Mouse (Mus musculus) midbrain, embryonic 10.5 days (tissue): Measurements from ENCODE around the gene Tns2. TPM values are rescaled to one million over a fixed set of nuclear protein-coding genes. Genes with fewer than 3 reads are reported as not detected.

Source experiments
- DNase-seq: peaks from one replicate; pipeline ENCODE4 v3.0.0-alpha.2; 2017; ENCODE audit warnings: low spot score
- H3K27ac ChIP-seq: fragments of 300-500 bp; sonication (generic); replicated peaks from 2 replicates; pipeline ENCODE4 v1.5.1; 2016; ENCODE audit warnings: mild to moderate bottlenecking
- H3K27me3 ChIP-seq: fragments of 300-500 bp; sonication (generic); 2 replicates; pipeline ENCODE4 v1.6.1; 2016; ENCODE audit warnings: low read depth, mild to moderate bottlenecking; ENCODE audit not compliant: poor library complexity, severe bottlenecking
- H3K36me3 ChIP-seq: fragments of 300-500 bp; sonication (generic); 2 replicates; pipeline ENCODE4 v1.6.1; 2016; ENCODE audit warnings: mild to moderate bottlenecking, moderate library complexity
- H3K4me1 ChIP-seq: fragments of 300-500 bp; sonication (generic); 2 replicates; pipeline ENCODE4 v1.6.1; 2016
- H3K4me3 ChIP-seq: fragments of 300-500 bp; sonication (generic); 2 replicates; pipeline ENCODE4 v1.5.1; 2016; ENCODE audit warnings: mild to moderate bottlenecking, moderate library complexity
- H3K9me3 ChIP-seq: fragments of 300-500 bp; sonication (generic); replicated peaks from 2 replicates; pipeline ENCODE4 v1.6.1; 2016; ENCODE audit warnings: mild to moderate bottlenecking
- WGBS: fragments of 180-500 bp; shearing (Covaris S2); methylation state at CpG from one replicate; pipeline ENCODE4 v1.1.7; 2016; 5-methylcytosine and 5-hydroxymethylcytosine counted together
- polyA plus RNA-seq: library from polyadenylated mRNA; unstranded; fragments of >200 nt; fragmentation: Nextera tagmentation; extraction: Ambion mirVana; gene quantifications from 2 replicates; pipeline ENCODE4 v1.2.1, GENCODE M21; 2016

The Tns2 gene
- polyA plus RNA-seq = 8.9 and 9.4 TPM in 2 replicates

DNA sequence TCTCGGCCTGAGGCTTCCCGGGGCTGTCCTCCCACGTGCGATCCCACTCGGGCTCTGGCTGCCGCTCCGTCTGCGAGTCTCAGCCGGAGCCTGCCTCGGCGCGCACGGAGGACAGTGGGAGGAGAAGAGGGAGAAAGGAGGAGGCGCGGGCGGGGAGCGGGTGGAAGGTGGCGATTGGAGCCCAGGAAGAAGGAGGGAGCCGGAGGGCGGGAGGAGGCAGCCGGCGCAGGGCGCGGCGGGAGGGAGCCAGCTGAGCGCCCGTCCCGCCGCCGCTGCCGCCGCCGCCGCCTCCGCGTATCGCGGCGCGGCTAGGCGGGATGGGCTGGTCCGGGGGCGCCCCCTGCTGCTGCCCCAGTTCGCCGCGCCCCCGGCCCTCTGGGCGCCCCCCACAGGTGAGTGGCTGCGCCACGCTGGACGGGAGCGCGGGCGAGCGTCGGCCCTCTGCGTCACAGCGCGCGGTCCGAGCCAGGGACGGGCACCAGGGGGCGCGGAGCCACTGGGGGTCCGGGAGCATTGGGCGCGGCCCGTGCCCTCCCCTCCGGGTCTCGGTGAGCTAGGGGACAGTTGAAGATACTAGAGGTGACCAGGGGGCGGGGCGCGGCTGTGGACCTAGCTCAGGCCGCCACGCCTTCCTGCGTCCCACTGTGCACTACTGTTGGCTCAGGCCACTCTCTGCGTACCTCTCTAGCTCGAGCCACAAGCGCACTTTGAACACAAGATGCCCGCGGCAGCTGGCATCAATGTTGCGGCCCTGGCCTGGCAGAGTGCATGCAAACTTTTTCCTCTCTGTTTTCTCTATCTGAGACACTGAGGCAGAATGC lies at the start of gene Tns2:
Gene Tns2, plus strand, starts transcription at position 253 of the 821 bp plus-strand sequence.
- Histone ChIP-seq H3K36me3 (peaks cover 31% of the 10 kb centered on the region), H3K27ac (peak within 1 kb of the TSS; percentile 83), H3K9me3 (no peaks in the 10 kb centered on the region), H3K4me1 (peaks cover 71% of the 10 kb centered on the region), H3K4me3 (peak within 1 kb of the TSS; percentile 63), H3K27me3 (peaks cover 79% of the 10 kb centered on the region)
- WGBS = 1% methylated on average over 72 of the region's 82 CpGs
- peak; percentile 76 for DNase-seq

DNA sequence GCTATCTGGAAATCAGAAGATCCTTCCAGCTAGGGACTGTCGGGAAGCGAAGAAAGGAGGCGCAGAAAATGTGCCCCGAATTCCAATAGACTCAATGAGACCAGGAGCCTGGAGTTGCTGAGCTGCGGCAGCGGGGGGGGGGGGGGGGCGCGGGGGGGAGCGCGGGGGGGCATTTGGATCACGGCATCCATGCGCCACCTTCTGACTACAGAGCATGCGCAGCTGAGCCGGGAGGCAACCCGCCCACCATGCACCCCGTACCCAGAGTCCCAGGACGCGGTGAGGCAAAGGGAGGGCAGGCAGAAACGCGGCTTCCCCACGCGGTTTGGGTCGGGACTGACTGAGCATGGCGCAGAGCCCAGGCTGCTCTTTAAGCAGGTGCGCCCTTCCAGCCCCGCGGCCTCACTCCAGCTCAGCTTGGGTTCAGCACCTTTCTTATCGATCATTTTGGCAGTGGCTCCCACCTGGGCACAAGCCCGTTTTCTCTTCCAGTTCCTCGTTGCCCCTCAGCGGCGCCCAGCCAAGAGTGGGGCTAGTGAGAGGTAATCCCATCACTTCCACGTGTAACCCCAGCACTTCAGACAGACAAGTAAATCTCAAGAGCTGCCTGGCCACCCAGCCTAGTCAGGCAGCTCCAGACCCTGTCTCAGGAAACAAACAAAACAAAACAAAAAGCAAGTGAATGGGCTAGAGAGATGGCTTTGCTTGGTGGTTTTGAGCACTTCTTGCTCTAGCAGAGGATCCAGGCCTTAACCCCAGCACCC lies 48.1 kb upstream of the Tns2 start:
- Histone ChIP-seq H3K4me3 (peak overlapping the region; percentile 64), H3K27ac (peak overlapping the region; percentile 86), H3K27me3 (0 out of 2 replicates have a peak, but pooled peaks cover 6% of the 10 kb centered on the region), H3K4me1 (peaks cover 10% of the 10 kb centered on the region), H3K9me3 (no peaks in the 10 kb centered on the region), H3K36me3 (no peaks in the 10 kb centered on the region)
- DNase-seq = peak; percentile 80
- WGBS = under 1% methylated on average over 32 of the region's 33 CpGs

DNA sequence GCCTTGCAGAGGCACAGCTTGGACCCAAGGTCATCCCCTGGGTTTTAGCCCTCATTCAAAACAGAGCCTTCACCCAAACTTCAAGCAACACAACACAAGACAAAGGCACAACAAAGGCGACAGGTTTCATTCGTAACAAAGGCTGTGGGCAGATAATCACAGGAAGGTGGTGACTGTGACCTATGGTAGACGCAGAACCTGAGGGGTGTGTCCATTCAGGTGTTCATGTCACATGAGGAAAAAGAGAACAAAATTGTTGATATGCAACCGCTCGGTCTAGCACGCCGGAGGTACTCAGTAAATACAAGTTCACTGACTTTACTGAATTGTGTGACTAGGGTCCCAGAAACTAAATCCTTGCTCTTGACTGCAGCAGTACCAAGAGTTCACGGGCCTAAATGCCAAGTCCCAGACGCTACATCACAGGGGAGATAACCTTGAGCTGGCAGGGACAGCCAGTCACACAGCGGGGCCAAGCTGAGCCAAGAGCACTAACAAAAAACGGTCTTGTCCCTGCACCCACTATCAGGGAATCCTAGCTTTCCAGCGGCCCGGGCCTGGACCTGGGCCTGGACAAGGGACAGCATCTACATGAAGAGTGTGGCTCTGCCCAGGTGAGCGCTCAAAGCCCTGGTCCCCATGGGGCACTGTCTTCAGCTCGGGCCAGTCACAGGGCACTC lies 43.6 kb upstream of the Tns2 start:
- Histone ChIP-seq H3K9me3 (no peaks in the 10 kb centered on the region), H3K27ac (no peak overlapping the region), H3K4me3 (no peak overlapping the region), H3K4me1 (peaks cover 15% of the 10 kb centered on the region), H3K36me3 (no peaks in the 10 kb centered on the region), H3K27me3 (no peaks in the 10 kb centered on the region)
- 90% methylated on average over 15 of the region's 15 CpGs for WGBS
- no peak for DNase-seq

DNA sequence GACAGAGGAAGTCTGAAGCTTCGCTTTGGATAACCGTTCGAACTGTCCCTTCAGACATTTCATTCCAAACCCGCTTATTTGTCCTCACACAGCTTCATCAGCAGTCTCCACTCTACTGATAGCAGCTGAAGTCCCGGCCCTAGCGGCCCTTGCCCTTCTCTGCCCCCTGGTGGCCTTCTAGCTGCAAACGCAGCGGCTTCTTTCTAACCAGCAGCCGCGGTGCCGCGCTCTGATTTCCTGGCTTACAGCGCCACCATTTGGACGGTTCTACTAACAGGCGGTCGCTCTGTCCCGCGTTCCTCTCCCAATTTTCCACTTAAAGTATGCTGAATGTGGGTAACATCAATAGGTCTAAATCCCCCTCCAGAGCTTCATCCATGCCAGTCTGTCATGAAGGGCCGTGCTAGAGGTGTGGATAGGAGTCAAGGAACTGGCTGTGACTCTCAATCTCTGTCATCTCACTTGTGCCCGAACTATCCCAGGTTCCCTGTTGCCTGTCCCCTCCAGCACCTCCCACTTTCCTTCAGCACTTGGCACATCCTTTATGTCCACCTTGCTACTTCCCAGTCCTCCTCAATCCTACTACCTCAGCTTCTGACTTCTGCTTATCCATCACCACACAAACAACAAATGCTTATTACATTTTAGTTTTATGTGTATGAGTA lies 34.4 kb upstream of the Tns2 start:
- Histone ChIP-seq H3K9me3 (no peaks in the 10 kb centered on the region), H3K27ac (no peak overlapping the region), H3K4me1 (peaks cover 14% of the 10 kb centered on the region; the same call in 1 of the 2 replicates), H3K4me3 (no peak overlapping the region), H3K36me3 (no peaks in the 10 kb centered on the region), H3K27me3 (peaks cover 27% of the 10 kb centered on the region)
- 8% methylated on average over 20 of the region's 20 CpGs for WGBS
- DNase-seq = peak; percentile 92

DNA sequence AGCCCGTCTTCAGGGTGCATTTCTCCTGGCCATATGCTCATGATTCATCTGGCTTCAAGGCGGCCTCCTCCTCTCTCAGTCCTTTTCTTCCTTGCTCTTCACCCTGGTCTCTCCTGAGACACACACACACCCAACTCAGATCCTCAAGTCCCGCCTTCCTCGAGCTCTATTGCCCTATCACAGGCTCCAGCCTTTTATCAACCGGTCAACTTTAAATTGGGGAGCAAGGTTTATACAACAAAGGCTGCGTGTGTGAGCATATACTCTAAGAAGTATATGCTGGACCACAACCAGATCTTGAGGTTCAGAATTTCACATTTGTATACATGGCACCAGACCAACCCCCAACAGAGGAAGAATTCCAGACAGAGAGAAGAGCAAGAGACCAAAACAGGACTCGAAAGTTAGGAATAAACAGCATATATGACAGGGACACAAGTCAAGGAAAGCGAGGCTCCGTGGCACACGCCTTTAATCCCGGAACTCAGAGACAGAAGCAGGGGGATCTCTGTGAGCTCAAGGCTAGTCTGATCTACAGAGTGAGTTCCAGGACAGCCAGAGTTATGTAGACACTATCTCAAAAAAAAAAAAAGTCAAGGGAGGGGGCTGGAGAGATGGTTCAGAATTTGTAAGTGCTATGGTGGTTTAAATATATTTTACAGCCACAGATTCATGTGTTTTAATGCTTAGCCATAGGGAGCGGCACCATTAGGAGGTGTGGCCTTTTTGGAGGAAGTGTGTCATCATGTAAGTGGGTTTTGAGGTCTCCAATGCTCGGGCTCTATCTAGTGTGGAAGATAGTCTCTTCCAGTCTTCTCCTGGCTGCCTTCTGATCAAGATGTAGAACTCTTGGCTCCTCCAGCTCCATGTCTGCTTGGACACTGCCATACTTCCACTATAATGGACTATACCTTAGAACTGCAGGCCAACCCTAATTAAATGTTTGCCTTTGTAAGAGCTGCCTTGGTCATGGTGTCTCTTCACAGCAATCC lies 29.4 kb upstream of the Tns2 start:
- no peak for DNase-seq
- Histone ChIP-seq H3K27me3 (peaks cover 22% of the 10 kb centered on the region), H3K4me3 (no peak overlapping the region), H3K4me1 (peaks cover 28% of the 10 kb centered on the region), H3K36me3 (no peaks in the 10 kb centered on the region), H3K27ac (no peak overlapping the region), H3K9me3 (no peaks in the 10 kb centered on the region)
- 73% methylated on average over 13 of the region's 13 CpGs for WGBS

DNA sequence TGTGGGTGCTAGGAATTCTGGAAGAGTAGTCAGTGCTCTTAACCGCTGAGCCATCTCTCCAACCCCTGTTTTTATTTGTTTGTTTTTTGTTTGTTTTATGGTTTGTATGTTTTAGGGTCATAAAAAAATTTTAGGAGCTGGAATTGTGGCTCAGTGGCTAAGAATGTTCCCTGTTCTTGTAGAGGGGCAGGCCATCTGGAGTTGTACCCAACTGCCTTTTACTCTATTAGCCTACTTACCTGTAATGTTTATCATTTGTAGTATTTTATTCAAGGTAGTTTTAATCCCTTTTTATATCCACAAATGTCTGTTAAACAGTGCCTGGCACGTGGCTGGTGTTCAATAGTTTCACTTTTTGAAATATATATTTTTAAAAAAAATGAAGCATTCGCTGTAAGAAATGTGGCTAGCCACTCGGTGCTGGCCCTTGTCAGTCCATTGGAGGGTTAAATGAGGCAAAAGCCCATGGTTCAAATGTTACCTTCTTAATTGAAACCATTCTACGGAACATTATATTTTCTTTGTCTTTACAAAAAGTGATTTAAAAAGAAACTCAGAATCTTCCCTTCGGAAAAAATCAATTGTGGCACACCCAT lies 27.2 kb upstream of the Tns2 start:
- no peaks in the 10 kb centered on the region; the same call in none of the 2 replicates for H3K27me3 ChIP-seq
- DNase-seq = no peak
- H3K4me3 ChIP-seq = peak overlapping the region; percentile 98
- H3K4me1 ChIP-seq = peaks cover 34% of the 10 kb centered on the region
- H3K36me3 ChIP-seq = peaks cover 10% of the 10 kb centered on the region
- H3K27ac ChIP-seq = peak overlapping the region; percentile 99
- no peaks in the 10 kb centered on the region for H3K9me3 ChIP-seq
- 17% methylated on average over 6 of the region's 6 CpGs for WGBS

DNA sequence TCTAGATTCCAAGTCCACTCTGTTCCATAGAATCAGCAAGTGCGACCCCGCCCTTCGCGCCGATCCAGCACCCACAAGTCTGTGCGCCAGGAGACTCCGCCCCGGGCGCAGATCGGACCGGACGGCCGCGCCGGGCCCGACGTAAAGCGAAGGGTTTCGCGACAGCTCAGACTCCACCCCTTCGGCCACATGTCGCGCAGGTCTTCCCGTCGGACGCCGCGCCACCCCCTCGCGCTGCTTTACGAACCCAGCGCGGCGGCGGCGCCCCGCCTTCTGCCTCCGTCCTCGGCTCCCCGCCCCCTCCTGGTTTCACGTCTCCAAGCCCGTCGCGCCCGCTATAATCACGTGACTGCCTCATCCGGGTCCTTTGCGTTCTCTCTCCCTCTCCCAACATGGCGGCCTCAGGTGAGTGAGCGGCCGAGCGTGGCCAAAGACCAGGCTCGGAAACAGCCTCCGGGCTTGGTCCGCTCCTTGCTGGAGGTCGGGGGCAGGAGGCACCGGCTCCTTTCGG lies 26.6 kb upstream of the Tns2 start, which contains the start of gene Eif4b:
Gene Eif4b, plus strand, starts transcription at position 215 of the 511 bp plus-strand sequence.
- H3K27ac ChIP-seq = peak within 1 kb of the TSS; percentile 99
- H3K36me3 ChIP-seq = peaks cover 13% of the 10 kb centered on the region
- DNase-seq = peak; percentile 99
- no peaks in the 10 kb centered on the region; the same call in 1 of the 2 replicates for H3K27me3 ChIP-seq
- H3K9me3 ChIP-seq = no peaks in the 10 kb centered on the region
- H3K4me1 ChIP-seq = peaks cover 34% of the 10 kb centered on the region
- peak within 1 kb of the TSS; percentile 98 for H3K4me3 ChIP-seq
- under 1% methylated on average over 58 of the region's 58 CpGs for WGBS

DNA sequence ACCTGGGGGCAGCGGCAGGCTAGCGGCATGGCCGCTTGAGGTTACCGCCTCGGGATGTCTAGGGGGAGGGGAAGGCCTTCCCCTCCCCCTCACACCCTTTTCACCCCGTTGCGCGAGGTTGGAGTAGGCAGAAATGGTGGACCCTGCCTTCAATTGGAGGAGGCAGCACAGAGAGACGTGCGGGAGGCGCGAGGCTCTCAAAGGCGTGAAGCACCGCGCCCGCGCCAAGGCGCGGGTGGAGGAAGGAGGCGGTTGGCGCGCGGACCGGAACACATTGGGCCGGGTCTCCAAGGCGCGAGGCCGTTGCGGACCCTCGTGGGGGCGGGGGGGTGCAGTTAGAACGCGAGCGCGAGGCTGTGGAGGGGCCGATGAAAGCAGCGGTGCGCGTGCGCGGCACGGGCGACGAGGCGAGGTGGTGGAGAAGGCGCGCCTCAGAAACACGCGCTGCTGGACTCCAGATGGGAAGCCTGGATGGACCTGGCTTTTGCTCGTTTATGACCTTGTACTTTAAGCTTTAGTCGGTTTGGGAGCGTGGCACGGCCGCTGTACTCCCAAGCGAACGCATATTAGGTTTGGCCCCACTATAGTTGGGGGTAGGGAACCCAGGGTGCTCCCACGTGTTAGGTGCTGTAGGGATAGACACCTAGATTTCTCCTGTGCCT lies 26.0 kb upstream of the Tns2 start:
- under 1% methylated on average over 57 of the region's 57 CpGs for WGBS
- no peaks in the 10 kb centered on the region for H3K9me3 ChIP-seq

DNA sequence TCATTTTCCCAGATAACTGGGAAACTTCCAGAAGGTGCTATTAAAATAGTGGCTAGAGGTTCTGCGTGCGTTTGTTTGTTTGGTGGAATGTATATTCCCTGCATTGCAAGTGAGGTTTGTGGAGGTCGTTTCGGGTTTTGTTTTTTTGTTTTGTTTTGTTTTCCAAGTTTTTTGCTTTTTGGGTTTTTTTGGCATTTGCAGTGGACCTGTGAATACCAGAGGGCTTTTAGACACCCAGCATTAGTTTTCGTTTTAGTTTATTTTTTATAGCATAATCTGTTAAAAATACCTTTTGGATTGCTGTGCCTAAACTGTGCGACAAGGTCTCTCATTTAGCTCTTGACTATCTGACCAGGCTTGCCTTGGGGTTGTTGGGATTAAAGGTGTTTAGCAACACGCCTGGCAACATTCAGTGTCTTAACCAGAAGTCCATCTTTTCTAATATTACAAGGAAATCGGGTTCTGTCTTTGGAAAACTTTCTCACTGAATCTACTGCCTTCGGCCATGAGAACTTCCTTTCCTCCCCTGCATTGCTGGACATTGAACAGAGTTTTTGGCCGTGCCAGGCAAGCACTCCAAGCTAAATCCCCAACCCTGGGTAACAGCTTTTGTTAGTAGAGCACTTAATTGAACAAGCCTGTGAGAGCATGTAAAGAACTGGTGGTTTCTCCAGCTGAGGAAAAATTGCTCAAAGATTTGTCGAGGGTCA lies 25.2 kb upstream of the Tns2 start:
- Histone ChIP-seq H3K4me3 (peak overlapping the region; percentile 98), H3K4me1 (peaks cover 34% of the 10 kb centered on the region), H3K36me3 (peaks cover 21% of the 10 kb centered on the region), H3K9me3 (no peaks in the 10 kb centered on the region), H3K27ac (peak overlapping the region; percentile 99), H3K27me3 (no peaks in the 10 kb centered on the region)
- DNase-seq = no peak
- WGBS = 17% methylated on average over 11 of the region's 11 CpGs

More for the DNA sequence above, 26.0 kb upstream of the Tns2 start:
- Histone ChIP-seq H3K27ac (peak overlapping the region; percentile 99), H3K36me3 (peaks cover 19% of the 10 kb centered on the region), H3K4me3 (peak overlapping the region; percentile 98), H3K4me1 (peaks cover 34% of the 10 kb centered on the region), H3K27me3 (no peaks in the 10 kb centered on the region; the same call in 1 of the 2 replicates)
- DNase-seq = peak; percentile 69

DNA sequence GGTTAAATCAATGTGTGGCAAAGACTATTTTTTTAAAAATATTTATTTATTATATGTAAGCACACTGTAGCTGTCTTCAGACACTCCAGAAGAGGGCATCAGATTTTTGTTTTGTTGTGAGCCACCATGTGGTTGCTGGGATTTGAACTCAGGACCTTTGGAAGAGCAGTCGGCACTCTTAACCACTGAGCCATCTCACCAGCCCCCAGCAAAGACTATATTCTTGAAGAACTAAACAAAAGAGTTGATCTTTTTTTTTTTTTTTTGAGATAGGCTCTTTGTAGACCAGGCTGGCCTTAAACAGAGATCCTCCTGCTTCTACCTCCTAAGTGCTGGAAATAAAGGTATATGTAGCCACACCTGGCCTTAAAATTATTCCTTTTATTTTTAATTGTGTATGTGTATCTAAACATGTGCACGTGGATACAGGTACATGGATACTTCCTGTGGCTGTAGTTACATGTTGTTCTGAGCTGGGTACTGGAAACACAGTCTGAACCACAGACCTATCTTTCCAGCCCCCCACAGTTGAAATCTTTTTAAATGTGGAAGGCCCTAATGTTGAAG lies 23.0 kb upstream of the Tns2 start:
- Histone ChIP-seq H3K27me3 (no peaks in the 10 kb centered on the region), H3K27ac (no peak overlapping the region), H3K4me3 (no peak overlapping the region), H3K4me1 (peaks cover 34% of the 10 kb centered on the region), H3K9me3 (no peaks in the 10 kb centered on the region), H3K36me3 (peaks cover 41% of the 10 kb centered on the region)
- no peak for DNase-seq
- 94% methylated on average over 2 of the region's 2 CpGs for WGBS
